In the genomic region with DNA sequence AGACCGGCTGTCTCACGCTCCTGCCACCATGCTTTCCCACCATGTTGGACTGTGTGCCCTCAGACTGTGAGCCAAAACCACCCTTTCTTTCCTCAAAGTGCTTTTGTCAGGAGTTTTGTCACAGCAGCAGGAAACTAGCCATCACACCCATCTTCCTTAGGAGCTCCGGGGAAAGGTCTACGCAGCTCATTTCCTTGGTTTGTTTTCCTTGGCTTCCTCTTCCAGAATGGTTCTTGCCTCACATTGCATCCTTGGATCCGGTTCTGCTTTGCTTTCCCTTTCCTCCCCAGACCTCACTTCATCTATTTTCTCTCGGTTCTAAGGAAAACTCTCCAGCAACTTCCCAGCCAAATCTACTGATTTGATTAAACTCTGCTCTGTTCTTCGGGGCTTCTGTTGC, we compare ENCODE assay signal across 19 mouse cellular contexts.
"Had no signal": no experiment of that assay in that cellular context is flagged by ENCODE, and none has a peak within 500 bp of the region (broad histone marks: within the 10 kb centered on the region; RNA-seq: fewer than 3 reads in every experiment).

No protein-coding gene starts in this region.

- H3K4me1 ChIP-seq: midbrain, embryonic 10.5 days; midbrain, embryonic 12.5 days had no signal

- H3K4me2 ChIP-seq: lung, embryonic 14.5 days; midbrain, embryonic 12.5 days; neural tube, embryonic 13.5 days; neural tube, embryonic 15.5 days had no signal

- H3K9me3 ChIP-seq: midbrain, embryonic 10.5 days; midbrain, embryonic 12.5 days; neural tube, embryonic 13.5 days; neural tube, embryonic 15.5 days had no signal

- DNase-seq: lung, adult 18-20 months; lung, embryonic 14.5 days; lung, postnatal 10 days; lung, postnatal 4 days; midbrain, embryonic 14.5 days; retina, postnatal 1 day; right cerebral cortex, adult 18-20 months; right cerebral cortex, postnatal 25 days; right cerebral cortex, postnatal 4 days; spleen, adult 18-20 months; thymus, adult 18-20 months; thymus, postnatal 14 days; thymus, postnatal 36 days had no signal

- H3K27ac ChIP-seq: midbrain, embryonic 10.5 days; midbrain, embryonic 12.5 days; neural tube, embryonic 13.5 days; neural tube, embryonic 15.5 days had no signal

- ATAC-seq: midbrain, embryonic 16.5 days had no signal

- H3K9ac ChIP-seq: lung, embryonic 14.5 days; midbrain, embryonic 12.5 days; neural tube, embryonic 13.5 days; neural tube, embryonic 15.5 days had no signal

- H3K27me3 ChIP-seq: midbrain, embryonic 12.5 days; neural tube, embryonic 13.5 days had no signal

- H3K36me3 ChIP-seq: midbrain, embryonic 10.5 days; midbrain, embryonic 12.5 days; neural tube, embryonic 13.5 days; neural tube, embryonic 15.5 days had no signal

- H3K4me3 ChIP-seq: midbrain, embryonic 10.5 days; midbrain, embryonic 12.5 days; myocyte; neural tube, embryonic 13.5 days; neural tube, embryonic 15.5 days had no signal
